Mouse (Mus musculus) layer of hippocampus, adult 9-11 months (tissue): ENCODE data around the gene Dhrs1.
A peak's percentile ranks its signal among the peaks of the same experiment; 100 is the strongest.

Experiments
- DNase-seq: peaks from one replicate; pipeline ENCODE4 v3.0.0; 2022

Dhrs1 gene

GRCm38 (mm10) chr14:55745180-55745860 lies at the start of gene Dhrs1, which contains the start of gene Nop9:
TSS of gene Dhrs1 (minus strand) at chr14:55745690.
TSS of gene Nop9 (plus strand) at chr14:55745693.
- DNase-seq: peak; percentile 85

- DNase-seq: no peak
These were observed 48.5 kb upstream of the Dhrs1 start for GRCm38 (mm10) chr14:55793946-55794345.

GRCm38 (mm10) chr14:55793461-55793860 lies 48.0 kb upstream of the Dhrs1 start:
- DNase-seq: no peak

GRCm38 (mm10) chr14:55788256-55789050 lies 43.0 kb upstream of the Dhrs1 start, which contains the start of gene Ripk3:
TSS of gene Ripk3 (minus strand) at chr14:55788865.
- DNase-seq: no peak

- DNase-seq: no peak
These were observed 42.2 kb upstream of the Dhrs1 start for GRCm38 (mm10) chr14:55787731-55788130.

GRCm38 (mm10) chr14:55785195-55785594 lies 39.7 kb upstream of the Dhrs1 start:
- no peak for DNase-seq

GRCm38 (mm10) chr14:55783958-55784235 lies 38.4 kb upstream of the Dhrs1 start, which contains the start of gene Adcy4:
TSS of gene Adcy4 (minus strand) at chr14:55784095.
- DNase-seq: no peak

- no peak for DNase-seq
These were observed 37.9 kb upstream of the Dhrs1 start for GRCm38 (mm10) chr14:55783171-55783957.

- no peak for DNase-seq
These were observed 37.0 kb upstream of the Dhrs1 start for GRCm38 (mm10) chr14:55782361-55782960.

- DNase-seq: peak; percentile 51
These were observed 35.8 kb upstream of the Dhrs1 start for GRCm38 (mm10) chr14:55781310-55781709.

GRCm38 (mm10) chr14:55780736-55781135 lies 35.2 kb upstream of the Dhrs1 start:
- DNase-seq: no peak

- peak; percentile 1 for DNase-seq
These were observed 34.2 kb upstream of the Dhrs1 start for GRCm38 (mm10) chr14:55779656-55780055.

GRCm38 (mm10) chr14:55778686-55779085 lies 33.2 kb upstream of the Dhrs1 start:
- peak; percentile 1 for DNase-seq

- DNase-seq: no peak
These were observed 32.3 kb upstream of the Dhrs1 start for GRCm38 (mm10) chr14:55777806-55778205.

GRCm38 (mm10) chr14:55777176-55777575 lies 31.7 kb upstream of the Dhrs1 start:
- no peak for DNase-seq

- no peak for DNase-seq
These were observed 31.2 kb upstream of the Dhrs1 start for GRCm38 (mm10) chr14:55776711-55777110.

- no peak for DNase-seq
These were observed 23.7 kb upstream of the Dhrs1 start for GRCm38 (mm10) chr14:55769087-55769703.

- DNase-seq: no peak
These were observed 23.1 kb upstream of the Dhrs1 start for GRCm38 (mm10) chr14:55768555-55768954.

- DNase-seq: no peak
These were observed 22.3 kb upstream of the Dhrs1 start for GRCm38 (mm10) chr14:55767519-55768414.

- DNase-seq: no peak
These were observed 20.2 kb upstream of the Dhrs1 start, which contains the start of gene Ltb4r1 for GRCm38 (mm10) chr14:55765696-55766095. TSS of gene Ltb4r1 (plus strand) at chr14:55765962.

- DNase-seq: no peak
These were observed 17.7 kb upstream of the Dhrs1 start for GRCm38 (mm10) chr14:55763166-55763565.
